Mouse (Mus musculus) hindbrain, embryonic 12.5 days (tissue): ENCODE measurements around the gene Pde1b. TPM values are rescaled to one million over a fixed set of nuclear protein-coding genes. Genes with fewer than 3 reads are reported as not detected.

Experiments
- ATAC-seq: fragments of 200-750 bp; cut with Nextera tagmentation; 2 replicates; pipeline ENCODE4 v1.8.0; 2017; ENCODE audit warnings: moderate TSS enrichment; ENCODE audit not compliant: low FRiP score
- H3K27ac ChIP-seq: fragments of 300-500 bp; sonication (generic); 2 replicates; pipeline ENCODE4 v1.5.1; 2016; ENCODE audit warnings: mild to moderate bottlenecking
- H3K27me3 ChIP-seq: fragments of 300-500 bp; sonication (generic); 2 replicates; pipeline ENCODE4 v1.6.1; 2016; ENCODE audit warnings: mild to moderate bottlenecking
- H3K36me3 ChIP-seq: fragments of 300-500 bp; sonication (generic); 2 replicates; pipeline ENCODE4 v1.6.1; 2016; ENCODE audit warnings: mild to moderate bottlenecking
- H3K4me1 ChIP-seq: fragments of 300-500 bp; sonication (generic); 2 replicates; pipeline ENCODE4 v1.6.1; 2016
- H3K4me2 ChIP-seq: fragments of 300-500 bp; sonication (generic); replicated peaks from 2 replicates; pipeline ENCODE4 v1.6.1; 2016; ENCODE audit warnings: mild to moderate bottlenecking
- H3K4me3 ChIP-seq: fragments of 300-500 bp; sonication (generic); 2 replicates; pipeline ENCODE4 v1.5.1; 2016; ENCODE audit warnings: mild to moderate bottlenecking
- H3K9ac ChIP-seq: fragments of 300-500 bp; sonication (generic); 2 replicates; pipeline ENCODE4 v1.6.1; 2016; ENCODE audit warnings: mild to moderate bottlenecking, moderate library complexity
- H3K9me3 ChIP-seq: fragments of 300-500 bp; sonication (generic); replicated peaks from 2 replicates; pipeline ENCODE4 v1.6.1; 2016; ENCODE audit warnings: mild to moderate bottlenecking
- WGBS: fragments of 180-500 bp; shearing (Covaris S2); methylation state at CpG from one replicate; pipeline ENCODE4 v1.1.7; 2016; 5-methylcytosine and 5-hydroxymethylcytosine counted together
- polyA plus RNA-seq: library from polyadenylated mRNA; unstranded; fragments of >200 nt; fragmentation: Nextera tagmentation; extraction: Ambion mirVana; gene quantifications from 2 replicates; pipeline ENCODE4 v1.2.1, GENCODE M21; 2016

The Pde1b gene
- polyA plus RNA-seq, 1 experiment from 2014 or later = 51.6 TPM

DNA sequence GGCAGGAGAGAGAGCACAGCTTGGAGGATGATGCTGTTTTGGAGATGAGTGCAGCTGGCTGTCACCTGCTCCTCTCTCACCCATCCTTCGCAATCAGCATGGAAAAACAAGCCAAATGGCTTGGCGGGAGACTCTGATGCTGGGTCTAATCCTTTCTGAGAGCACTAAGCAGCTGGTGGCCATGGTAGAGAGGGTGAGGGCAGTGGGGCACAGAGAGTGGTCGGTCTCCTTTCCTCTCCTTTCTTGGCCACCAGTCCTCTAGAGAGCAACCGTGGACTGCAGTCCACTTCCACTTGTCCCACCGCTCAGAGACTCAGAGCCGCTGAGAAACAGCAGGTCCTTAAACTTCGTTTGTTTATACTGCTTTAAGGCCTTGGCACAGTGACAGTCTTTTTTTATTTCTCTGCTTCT lies 10.8 kb downstream of the Pde1b start:
- no peaks in the 10 kb centered on the region for H3K9me3 ChIP-seq
- peak overlapping the region; percentile 15; the same call in 1 of the 2 replicates for H3K9ac ChIP-seq
- H3K4me2 ChIP-seq = peak overlapping the region; percentile 49
- peaks cover 36% of the 10 kb centered on the region for H3K4me1 ChIP-seq
- H3K4me3 ChIP-seq = no peak overlapping the region
- H3K36me3 ChIP-seq = peaks cover 2% of the 10 kb centered on the region; the same call in 1 of the 2 replicates
- 6% methylated on average over 7 of the region's 7 CpGs for WGBS
- peak overlapping the region; percentile 75 for H3K27ac ChIP-seq
- peak; percentile 60 for ATAC-seq
- no peaks in the 10 kb centered on the region for H3K27me3 ChIP-seq

DNA sequence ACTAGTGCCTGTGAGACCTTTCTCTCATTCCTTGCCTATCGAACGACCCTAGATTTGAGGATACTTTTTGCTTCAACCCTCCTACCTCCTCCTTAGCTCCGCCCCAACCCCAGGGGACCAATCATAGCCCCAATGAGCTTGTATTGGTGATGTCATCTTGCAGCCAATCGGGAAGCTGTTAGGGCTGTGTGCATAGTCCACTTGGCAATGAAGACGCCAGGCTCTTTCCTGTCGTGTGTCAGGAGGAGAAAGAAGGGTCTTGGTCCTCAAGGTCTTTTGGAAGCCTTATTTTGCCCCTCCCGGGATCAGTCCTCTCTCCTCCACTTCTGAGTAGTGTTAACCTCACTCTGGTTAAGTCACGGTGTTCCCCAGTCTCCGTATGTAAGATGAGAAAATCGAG lies 11.3 kb downstream of the Pde1b start:
- peak overlapping the region; percentile 49 for H3K4me2 ChIP-seq
- WGBS = 3% methylated on average over 10 of the region's 10 CpGs
- H3K9ac ChIP-seq = peak overlapping the region; percentile 32; the same call in 1 of the 2 replicates
- peak overlapping the region; percentile 30 for H3K4me3 ChIP-seq
- peak overlapping the region; percentile 75 for H3K27ac ChIP-seq
- peaks cover 41% of the 10 kb centered on the region for H3K4me1 ChIP-seq
- no peaks in the 10 kb centered on the region for H3K27me3 ChIP-seq
- H3K9me3 ChIP-seq = no peaks in the 10 kb centered on the region
- peaks cover 2% of the 10 kb centered on the region; the same call in 1 of the 2 replicates for H3K36me3 ChIP-seq
- peak; percentile 87 for ATAC-seq

DNA sequence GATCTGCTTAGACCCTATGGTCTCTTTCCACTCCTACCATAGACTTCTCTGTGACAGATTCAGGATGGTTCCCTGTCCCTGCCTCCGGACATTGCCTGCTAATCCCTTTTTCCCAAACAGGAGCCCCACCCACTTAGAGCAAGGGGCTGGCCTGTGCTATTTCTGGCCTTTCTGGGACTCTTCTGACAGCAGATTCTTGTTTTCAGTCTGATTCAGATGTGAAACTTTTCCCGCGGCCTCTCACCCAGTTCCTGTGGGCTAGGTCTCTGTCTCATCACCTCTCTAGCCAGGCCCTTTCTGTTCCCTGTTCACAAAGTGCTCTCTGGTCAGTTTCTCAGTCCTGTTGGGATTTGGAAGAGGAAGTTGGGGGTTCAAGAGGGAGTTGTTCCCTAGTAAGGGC lies 12.1 kb downstream of the Pde1b start:
- peak overlapping the region; percentile 47; the same call in 1 of the 2 replicates for H3K9ac ChIP-seq
- peak overlapping the region; percentile 49 for H3K4me2 ChIP-seq
- H3K4me1 ChIP-seq = peaks cover 49% of the 10 kb centered on the region
- ATAC-seq = no peak
- H3K36me3 ChIP-seq = peaks cover 2% of the 10 kb centered on the region; the same call in 1 of the 2 replicates
- WGBS = 45% methylated on average over 3 of the region's 3 CpGs
- peak overlapping the region; percentile 13; the same call in 1 of the 2 replicates for H3K27ac ChIP-seq
- no peaks in the 10 kb centered on the region for H3K27me3 ChIP-seq
- H3K4me3 ChIP-seq = no peak overlapping the region
- H3K9me3 ChIP-seq = no peaks in the 10 kb centered on the region

DNA sequence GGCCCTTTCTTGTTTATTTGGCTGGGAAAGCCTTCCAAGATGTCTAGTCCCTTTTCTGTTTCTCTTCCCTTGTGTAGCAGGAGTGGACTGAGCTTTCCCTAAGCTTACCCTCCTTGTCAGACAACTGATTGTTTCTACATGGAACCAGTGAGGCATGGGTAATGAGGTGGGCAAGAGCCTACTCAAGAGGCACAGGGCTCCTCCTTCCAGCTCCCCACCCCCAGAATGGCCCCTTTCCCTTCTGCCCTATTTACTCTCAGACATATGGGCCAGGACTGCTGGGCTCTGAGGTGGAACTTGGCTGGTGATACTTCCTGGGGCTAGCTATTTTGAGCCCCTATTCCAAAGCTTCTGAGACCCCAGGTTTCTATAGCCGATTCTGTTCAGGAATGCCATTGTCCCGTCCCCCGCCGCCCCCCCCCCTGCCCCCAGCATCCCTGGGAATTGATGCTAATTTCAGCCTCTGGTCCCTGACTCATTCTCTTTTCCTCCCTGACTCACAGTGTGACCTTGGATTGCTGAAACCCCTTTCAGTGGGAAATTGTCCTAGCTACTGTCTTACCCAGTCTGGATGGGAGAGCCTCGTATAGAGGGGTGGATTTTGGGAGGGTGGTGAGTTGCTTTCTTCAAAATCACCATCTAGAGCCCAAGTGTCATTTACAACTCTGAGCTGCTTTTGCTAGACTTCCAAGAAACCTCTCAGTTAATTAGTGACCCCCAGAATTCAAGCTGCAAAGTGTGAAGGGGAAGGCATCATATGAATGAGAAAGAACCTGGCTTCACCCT lies 16.0 kb downstream of the Pde1b start:
- H3K4me1 ChIP-seq = peaks cover 61% of the 10 kb centered on the region
- H3K27ac ChIP-seq = peak overlapping the region; percentile 95
- H3K9me3 ChIP-seq = no peaks in the 10 kb centered on the region
- WGBS = 4% methylated on average over 5 of the region's 5 CpGs
- H3K4me3 ChIP-seq = no peak overlapping the region
- peaks cover 13% of the 10 kb centered on the region for H3K36me3 ChIP-seq
- peak; percentile 79 for ATAC-seq
- H3K9ac ChIP-seq = no peak overlapping the region
- peak overlapping the region; percentile 29 for H3K4me2 ChIP-seq
- no peaks in the 10 kb centered on the region for H3K27me3 ChIP-seq

DNA sequence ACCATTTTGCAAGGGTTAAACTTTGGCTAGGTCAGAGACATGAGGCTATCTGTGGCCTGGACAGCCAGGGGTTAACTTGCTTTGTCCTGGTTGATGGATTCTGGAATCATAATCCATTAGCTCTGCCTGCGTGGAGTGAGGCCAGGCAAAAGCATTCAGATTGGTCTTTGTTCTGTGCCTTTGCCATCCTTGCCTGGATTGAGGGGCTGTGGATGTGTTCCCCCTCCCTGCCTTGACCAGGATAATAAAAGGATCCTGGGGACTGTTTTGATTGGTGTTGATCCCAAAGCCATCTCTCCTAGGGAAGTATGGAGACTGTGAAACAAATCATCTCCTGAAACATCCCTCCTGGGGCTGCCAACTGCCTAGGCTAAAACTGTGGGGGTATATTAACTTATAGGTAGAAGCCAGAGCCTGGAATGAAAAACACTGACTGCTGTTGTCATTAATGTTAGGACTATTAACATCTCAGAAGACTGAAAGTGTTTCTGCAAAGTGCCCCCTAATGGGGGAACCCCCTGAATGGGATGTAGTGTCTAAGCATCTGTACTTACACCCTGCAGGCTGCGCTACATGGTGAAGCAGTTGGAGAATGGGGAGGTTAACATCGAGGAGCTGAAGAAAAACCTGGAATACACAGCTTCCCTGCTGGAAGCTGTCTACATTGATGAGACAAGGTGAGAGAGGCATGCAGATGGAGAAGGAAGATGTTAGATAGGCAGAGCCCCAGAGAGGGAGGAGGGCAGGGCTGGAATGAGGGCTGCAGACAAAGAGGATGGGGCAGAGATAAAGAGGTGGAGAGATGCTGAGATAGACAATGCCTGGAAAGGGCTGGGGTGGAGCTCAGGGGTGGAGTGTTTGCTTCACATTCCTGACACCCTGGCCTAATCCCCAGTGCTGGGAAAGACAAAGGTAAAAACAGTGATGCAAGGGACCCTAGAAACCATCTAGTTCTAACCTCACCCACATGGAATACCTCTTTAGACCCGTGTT lies 16.8 kb downstream of the Pde1b start:
- Histone ChIP-seq H3K9me3 (no peaks in the 10 kb centered on the region), H3K4me2 (peak overlapping the region; percentile 29), H3K4me1 (peaks cover 55% of the 10 kb centered on the region), H3K4me3 (no peak overlapping the region), H3K36me3 (peaks cover 22% of the 10 kb centered on the region), H3K9ac (peak overlapping the region; percentile 32; the same call in 1 of the 2 replicates), H3K27ac (peak overlapping the region; percentile 95), H3K27me3 (no peaks in the 10 kb centered on the region)
- WGBS = 13% methylated on average over 4 of the region's 4 CpGs
- peak; percentile 82 for ATAC-seq

DNA sequence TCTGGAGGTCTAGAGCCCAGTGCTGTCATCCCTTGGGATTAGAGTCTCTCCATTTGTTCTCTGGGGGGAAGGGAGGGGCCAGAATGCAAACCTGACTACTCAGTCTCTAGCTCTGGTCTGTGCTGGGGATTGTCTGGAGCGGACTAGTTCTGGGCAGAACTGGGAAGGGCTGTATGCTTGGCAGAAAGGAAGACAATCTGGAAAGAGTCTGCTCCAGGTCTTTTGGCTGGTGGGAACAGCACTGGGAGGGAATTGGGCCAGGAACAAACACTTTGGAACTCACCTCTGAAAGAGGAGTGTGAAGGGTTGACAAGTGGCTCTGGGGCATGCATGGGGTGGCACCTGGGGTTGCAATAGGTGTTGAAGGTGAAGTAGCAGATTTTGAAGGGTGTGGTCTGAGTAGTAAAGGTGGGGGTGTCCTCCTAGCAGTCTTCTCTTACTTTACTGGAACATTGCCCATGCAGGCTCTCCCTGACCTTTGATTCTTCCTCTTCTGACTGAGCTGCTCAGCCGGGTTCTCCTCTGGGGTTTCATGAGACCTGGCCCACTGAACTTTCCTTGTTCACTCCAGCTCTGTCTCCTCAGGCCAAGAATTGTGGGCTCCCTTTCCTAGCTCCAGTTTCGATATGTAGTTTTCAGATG lies 19.7 kb downstream of the Pde1b start:
- no peak for ATAC-seq
- no peaks in the 10 kb centered on the region for H3K9me3 ChIP-seq
- no peak overlapping the region for H3K4me3 ChIP-seq
- peaks cover 48% of the 10 kb centered on the region for H3K36me3 ChIP-seq
- 77% methylated on average over 3 of the region's 3 CpGs for WGBS
- H3K27ac ChIP-seq = peak overlapping the region; percentile 53
- H3K4me2 ChIP-seq = no peak overlapping the region
- no peaks in the 10 kb centered on the region for H3K27me3 ChIP-seq
- H3K4me1 ChIP-seq = peaks cover 39% of the 10 kb centered on the region
- no peak overlapping the region for H3K9ac ChIP-seq

DNA sequence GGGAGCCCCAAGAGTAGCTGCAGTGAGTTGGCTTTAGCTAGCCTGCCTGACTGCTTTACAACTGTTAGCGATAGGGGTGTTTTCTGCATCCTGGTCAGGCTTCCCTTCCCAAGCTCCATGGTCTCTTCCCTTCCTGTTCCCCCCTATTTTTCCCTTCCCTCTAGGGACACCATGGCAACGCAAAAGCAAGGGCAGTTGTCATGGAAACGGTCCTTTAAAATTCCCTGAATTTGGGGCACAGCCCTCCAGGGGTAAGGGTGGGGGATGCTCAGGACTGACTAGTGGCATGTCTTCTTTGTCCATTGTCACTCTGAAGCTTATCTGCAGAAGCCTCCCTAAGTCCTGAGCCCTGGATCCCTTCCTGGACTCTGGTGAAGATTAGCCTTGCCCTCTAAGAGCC lies 20.3 kb downstream of the Pde1b start:
- H3K4me2 ChIP-seq = no peak overlapping the region
- H3K9ac ChIP-seq = no peak overlapping the region
- H3K4me3 ChIP-seq = no peak overlapping the region
- H3K4me1 ChIP-seq = peaks cover 37% of the 10 kb centered on the region
- 34% methylated on average over 3 of the region's 3 CpGs for whole genome bisulfite sequencing
- no peaks in the 10 kb centered on the region for H3K9me3 ChIP-seq
- peaks cover 54% of the 10 kb centered on the region for H3K36me3 ChIP-seq
- ATAC-seq = no peak
- H3K27me3 ChIP-seq = no peaks in the 10 kb centered on the region
- peak overlapping the region; percentile 53; the same call in 1 of the 2 replicates for H3K27ac ChIP-seq

DNA sequence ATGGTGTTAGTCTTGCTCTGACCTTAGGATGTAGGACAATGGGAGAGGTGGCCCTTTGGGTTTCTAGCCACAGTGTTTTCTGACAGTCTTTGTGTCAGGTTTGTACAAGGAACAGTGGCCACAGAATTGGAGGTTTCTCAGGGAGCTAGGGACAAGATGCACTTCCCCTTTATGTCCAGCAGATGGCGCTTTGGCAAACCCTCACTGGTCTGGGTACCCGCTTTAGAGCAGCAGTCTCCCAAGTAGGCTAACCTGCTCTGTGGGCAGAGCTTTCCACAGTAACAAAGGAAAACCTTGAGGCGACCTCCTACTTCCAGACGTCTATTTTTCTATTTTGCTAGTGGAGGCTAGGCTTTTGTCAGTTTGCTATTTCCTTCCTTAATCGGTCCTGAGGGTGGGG lies 27.5 kb downstream of the Pde1b start:
- H3K36me3 ChIP-seq = peaks cover 37% of the 10 kb centered on the region
- 8% methylated on average over 5 of the region's 5 CpGs for WGBS
- no peak overlapping the region for H3K4me2 ChIP-seq
- H3K4me1 ChIP-seq = peaks cover 16% of the 10 kb centered on the region
- no peaks in the 10 kb centered on the region for H3K27me3 ChIP-seq
- peak overlapping the region; percentile 35; the same call in 1 of the 2 replicates for H3K9ac ChIP-seq
- ATAC-seq = peak; percentile 73
- no peak overlapping the region for H3K4me3 ChIP-seq
- H3K9me3 ChIP-seq = no peaks in the 10 kb centered on the region
- H3K27ac ChIP-seq = peak overlapping the region; percentile 71

DNA sequence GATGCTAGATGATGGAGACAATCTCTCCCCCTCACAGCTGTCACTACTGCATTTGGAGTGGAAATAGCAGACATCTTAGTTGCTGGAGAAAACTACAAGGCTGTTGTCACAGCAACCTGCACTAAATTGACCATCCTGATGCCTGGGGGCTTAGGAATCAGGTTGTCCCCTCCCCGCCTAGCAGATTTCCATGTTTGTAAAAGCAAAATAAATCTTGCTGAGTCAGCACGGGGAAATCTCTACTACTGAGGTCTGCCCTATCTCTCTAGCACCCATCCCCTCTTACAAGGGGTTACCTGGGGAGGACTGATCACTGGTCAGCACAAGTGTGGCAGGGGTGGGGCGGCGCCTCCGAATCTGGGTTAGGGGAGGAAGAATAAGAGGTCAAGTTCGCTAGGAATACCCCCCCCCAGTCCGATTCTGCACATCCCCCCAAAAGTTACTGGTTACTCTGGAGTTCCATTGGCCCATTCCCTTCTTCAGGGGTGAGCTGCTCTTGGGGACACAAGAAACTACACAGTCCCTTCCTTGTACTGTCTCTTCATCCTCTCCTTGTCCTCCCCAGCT lies 31.3 kb downstream of the Pde1b start:
- 82% methylated on average over 7 of the region's 7 CpGs for WGBS
- ATAC-seq = no peak
- H3K27me3 ChIP-seq = peaks cover 7% of the 10 kb centered on the region; the same call in 1 of the 2 replicates
- no peaks in the 10 kb centered on the region for H3K9me3 ChIP-seq
- peaks cover 2% of the 10 kb centered on the region; the same call in 1 of the 2 replicates for H3K36me3 ChIP-seq
- peaks cover 35% of the 10 kb centered on the region for H3K4me1 ChIP-seq
- no peak overlapping the region for H3K4me2 ChIP-seq
- H3K4me3 ChIP-seq = no peak overlapping the region
- no peak overlapping the region for H3K27ac ChIP-seq
- no peak overlapping the region for H3K9ac ChIP-seq

DNA sequence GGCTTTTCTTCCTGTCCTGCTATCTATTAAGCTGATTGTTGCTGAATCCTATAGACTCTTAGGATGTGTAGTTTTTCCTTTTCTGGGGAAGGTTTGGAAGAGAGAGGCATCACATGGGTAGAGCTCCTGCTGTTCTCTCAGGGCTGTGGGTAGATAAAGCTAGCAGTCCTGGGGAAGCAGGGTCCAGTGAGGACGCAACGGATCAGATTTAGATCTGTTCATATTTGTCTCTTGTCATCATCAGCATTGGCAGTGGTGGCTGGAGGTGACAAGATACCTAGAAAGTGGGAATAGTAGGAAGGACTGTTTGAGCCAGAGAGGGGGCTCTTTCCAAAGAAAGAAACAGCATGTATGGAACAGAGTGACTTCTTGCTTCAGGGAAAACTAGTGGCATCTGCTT lies 32.2 kb downstream of the Pde1b start:
- WGBS = 74% methylated on average over 2 of the region's 2 CpGs
- H3K36me3 ChIP-seq = no peaks in the 10 kb centered on the region
- peaks cover 7% of the 10 kb centered on the region; the same call in 1 of the 2 replicates for H3K27me3 ChIP-seq
- ATAC-seq = no peak
- H3K4me2 ChIP-seq = no peak overlapping the region
- no peak overlapping the region for H3K4me3 ChIP-seq
- peaks cover 28% of the 10 kb centered on the region for H3K4me1 ChIP-seq
- no peaks in the 10 kb centered on the region for H3K9me3 ChIP-seq
- H3K9ac ChIP-seq = no peak overlapping the region
- H3K27ac ChIP-seq = no peak overlapping the region

DNA sequence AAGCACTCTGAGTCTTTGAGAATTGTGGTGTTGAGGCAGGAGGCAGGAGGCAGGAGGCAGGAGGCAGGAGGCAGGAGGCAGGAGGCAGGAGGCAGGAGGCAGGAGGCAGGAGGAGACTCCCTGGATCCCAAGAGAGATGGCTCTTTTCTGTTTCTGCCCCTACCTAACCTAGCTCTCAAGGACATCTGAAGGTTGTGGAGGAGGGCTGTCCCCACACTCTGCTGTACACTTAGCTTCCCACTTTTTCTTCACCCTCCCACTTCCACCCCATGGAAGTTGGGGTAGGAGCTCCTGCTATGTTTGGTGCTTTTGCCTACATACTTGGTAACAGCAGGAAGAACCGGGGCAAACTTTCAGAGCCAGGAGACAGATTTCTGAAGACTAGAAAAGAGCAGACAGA lies 33.0 kb downstream of the Pde1b start:
- 73% methylated on average over 1 of the region's 1 CpGs for WGBS
- H3K4me2 ChIP-seq = no peak overlapping the region

More for the DNA sequence above, 33.0 kb downstream of the Pde1b start:
- no peak for ATAC-seq
- Histone ChIP-seq H3K4me3 (no peak overlapping the region), H3K9ac (no peak overlapping the region), H3K36me3 (no peaks in the 10 kb centered on the region), H3K27me3 (peaks cover 7% of the 10 kb centered on the region; the same call in 1 of the 2 replicates), H3K4me1 (peaks cover 23% of the 10 kb centered on the region), H3K9me3 (no peaks in the 10 kb centered on the region), H3K27ac (no peak overlapping the region)
